Comparison of ENCODE assay signal across 21 mouse cellular contexts in genomic region chr1:121168651-121169050, GRCm38 (mm10).
"Had no signal": no experiment of that assay in that cellular context is flagged by ENCODE, and none has a peak within 500 bp of the region (broad histone marks: within the 10 kb centered on the region; RNA-seq: fewer than 3 reads in every experiment).

No protein-coding gene starts in this region.

- H3K4me1 ChIP-seq: intestine, embryonic 15.5 days; limb, embryonic 12.5 days; limb, embryonic 15.5 days; neural tube, embryonic 13.5 days had no signal

- H3K9ac ChIP-seq: intestine, embryonic 15.5 days; limb, embryonic 12.5 days; limb, embryonic 15.5 days; liver, embryonic 14.5 days; liver, postnatal 0 days; lung, embryonic 14.5 days; neural tube, embryonic 13.5 days had no signal

- H3K4me3 ChIP-seq: intestine, embryonic 15.5 days; layer of hippocampus, adult 2 months; limb, embryonic 12.5 days; limb, embryonic 15.5 days; myocyte; neural tube, embryonic 13.5 days had no signal

- H3K27ac ChIP-seq: intestine, embryonic 15.5 days; kidney, postnatal 0 days; layer of hippocampus, adult 2 months; limb, embryonic 12.5 days; limb, embryonic 15.5 days; liver, embryonic 14.5 days; macrophage; neural tube, embryonic 13.5 days had no signal

- H3K4me2 ChIP-seq: intestine, embryonic 15.5 days; limb, embryonic 12.5 days; limb, embryonic 15.5 days; liver, embryonic 11.5 days; lung, embryonic 14.5 days; neural tube, embryonic 13.5 days had no signal

- H3K9me3 ChIP-seq: intestine, embryonic 15.5 days; limb, embryonic 12.5 days; limb, embryonic 15.5 days; neural tube, embryonic 13.5 days had no signal

- H3K36me3 ChIP-seq: intestine, embryonic 15.5 days; limb, embryonic 12.5 days; limb, embryonic 15.5 days; neural tube, embryonic 13.5 days had no signal

- ATAC-seq: intestine, embryonic 15.5 days; liver, postnatal 0 days; lung, postnatal 0 days had no signal

- DNase-seq: kidney, adult 11 months; kidney, adult 8-10 months; kidney, postnatal 25 days; layer of hippocampus, adult 9-11 months; liver, postnatal 0 days; lung, embryonic 14.5 days; right cerebral cortex, adult 18-20 months; right cerebral cortex, postnatal 14 days; right cerebral cortex, postnatal 4 days; thymus, postnatal 25 days had no signal

- H3K27me3 ChIP-seq: intestine, embryonic 15.5 days; limb, embryonic 15.5 days had no signal
